Mouse (Mus musculus): ENCODE data around the gene Nrg4. TPM values are rescaled to one million over a fixed set of nuclear protein-coding genes. Genes with fewer than 3 reads are reported as not detected.

Gene Nrg4
- total RNA-seq, 4 experiments from 2014 or later: 0.33 to 0.93 (median 0.65) TPM; not detected in 1

DNA sequence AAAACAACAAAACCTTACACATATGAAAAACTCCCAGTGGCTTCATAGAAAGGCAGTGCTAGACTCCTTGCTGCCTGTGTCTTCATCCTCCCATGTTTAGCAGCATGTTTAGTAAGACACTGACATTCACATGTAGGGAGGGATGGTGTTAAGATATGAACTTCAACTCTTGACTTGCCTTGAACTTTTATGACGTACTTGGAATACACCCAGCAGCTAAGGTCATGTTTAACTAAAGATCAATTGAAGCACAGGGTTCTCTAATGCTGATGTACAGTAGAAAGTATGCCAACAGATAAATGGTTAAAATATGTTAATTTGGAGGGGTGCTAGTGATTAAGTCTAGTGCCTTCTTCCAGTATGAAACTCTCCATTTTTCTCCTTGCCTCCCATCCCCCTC is 4.0 kb downstream of the Nrg4 start:
- DNase-seq (ENCODE audit: low spot score in 2 of 2): no peak

DNA sequence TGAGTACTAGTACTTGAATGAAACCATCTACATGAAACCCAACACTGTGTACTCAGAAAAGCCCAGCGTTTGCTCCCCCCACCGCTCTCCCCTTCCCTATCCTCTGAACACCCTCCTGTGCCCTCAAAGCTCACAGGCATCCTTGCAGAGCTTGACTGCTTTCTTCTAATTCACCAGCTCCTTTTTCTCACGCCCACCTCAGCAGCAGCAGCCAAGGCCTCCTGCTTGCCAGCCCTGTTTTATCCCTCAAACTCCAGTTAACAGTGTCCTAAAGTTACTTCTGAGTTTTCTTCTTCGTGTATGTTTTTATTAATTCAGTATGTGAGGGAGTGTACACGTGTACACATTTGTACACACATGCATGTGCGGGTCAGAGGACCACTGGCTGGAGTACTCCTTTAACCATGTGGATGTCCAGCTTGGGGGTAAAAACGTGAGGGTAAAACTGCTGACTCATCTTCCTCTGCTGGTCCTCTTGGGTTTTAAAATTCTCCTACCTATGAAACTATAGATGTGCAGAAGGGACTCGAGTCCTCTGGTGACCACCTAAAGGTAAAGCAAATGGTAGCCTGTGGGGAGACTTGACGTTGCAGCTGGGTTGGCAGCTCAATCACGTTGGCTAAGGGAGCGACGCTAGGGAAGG is 12.9 kb downstream of the Nrg4 start:
- DNase-seq (ENCODE audit: low spot score in 2 of 2): no peak

DNA sequence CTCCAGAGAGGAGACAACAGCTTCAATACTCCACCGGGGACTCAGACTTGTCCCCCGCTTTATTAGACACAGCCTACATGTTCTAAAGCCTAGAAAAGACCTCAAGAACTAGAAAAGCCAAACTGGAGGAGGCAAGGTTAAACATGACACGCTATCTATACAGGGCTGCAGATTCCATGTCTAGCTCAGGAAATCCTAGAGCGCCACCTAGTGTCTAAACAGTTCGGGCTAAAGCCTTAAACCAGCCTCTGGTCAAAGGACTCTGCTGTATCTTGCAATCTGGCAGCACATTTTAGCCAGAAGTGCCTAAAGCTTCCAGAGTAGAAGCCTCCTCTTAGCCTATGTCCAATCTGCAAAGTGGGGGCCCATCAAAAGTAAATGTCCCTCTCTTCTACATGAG is 15.1 kb downstream of the Nrg4 start:
- DNase-seq (ENCODE audit: low spot score in 2 of 2): peak; percentile 38 to 79

DNA sequence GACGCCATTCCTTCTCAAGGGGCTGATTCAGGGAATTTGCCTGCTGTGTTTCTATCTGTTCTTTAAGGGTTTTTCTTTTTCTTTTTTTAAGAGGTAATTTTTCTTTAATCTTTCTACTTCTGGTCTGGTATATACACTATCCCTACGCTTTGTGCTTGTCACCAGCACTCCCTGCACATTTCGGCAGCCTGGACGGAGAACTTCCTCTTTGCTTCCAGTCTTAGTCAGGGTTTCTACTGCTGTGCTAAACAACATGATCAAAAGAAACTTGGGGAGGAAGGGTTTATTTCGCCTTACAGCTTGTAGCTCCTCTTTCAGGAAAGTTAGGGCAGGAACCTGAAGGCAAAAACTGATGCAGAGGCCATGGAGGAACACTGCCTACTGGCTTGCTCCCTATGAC is 18.2 kb downstream of the Nrg4 start:
- no peak for DNase-seq (ENCODE audit: low spot score in 2 of 2)

DNA sequence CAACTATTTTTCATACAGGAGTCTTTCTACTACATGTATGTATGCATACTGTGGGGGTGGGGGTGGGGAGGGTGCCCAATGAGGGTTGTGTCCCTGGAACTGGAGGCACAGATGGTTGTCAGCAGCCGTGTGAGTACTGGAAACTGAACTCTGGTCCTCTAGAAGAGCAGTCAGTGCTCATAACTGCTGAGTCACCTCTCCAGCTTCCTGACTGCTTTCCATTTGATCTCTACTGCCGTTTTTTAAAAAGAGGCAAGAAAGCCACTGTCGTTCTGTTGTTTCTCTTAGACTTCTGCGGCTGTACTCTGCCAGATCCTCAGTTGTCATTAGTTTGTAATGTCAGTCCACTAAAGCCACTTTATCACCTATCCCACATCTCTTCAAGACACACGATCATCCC is 19.1 kb downstream of the Nrg4 start:
- no peak for DNase-seq (ENCODE audit: low spot score in 2 of 2)

DNA sequence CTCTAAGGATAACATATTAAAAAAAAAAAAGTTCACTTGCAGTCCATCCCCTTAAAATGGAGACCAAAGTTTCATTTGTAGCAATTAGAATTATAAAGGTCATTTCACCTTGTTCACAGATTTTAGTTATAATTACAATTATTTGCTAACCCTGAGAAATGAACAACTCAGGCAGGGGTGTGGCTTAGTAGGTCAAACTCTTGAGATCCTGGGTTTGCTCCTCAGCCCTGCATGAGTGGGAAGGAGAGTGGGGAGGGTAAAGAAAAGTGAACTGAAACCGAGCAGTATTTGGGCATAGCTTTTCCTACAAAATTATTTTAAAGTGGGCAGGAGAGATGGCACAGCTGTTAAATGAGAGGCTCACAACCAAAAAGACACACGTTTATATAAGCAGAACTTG is 19.6 kb downstream of the Nrg4 start:
- no peak for DNase-seq (ENCODE audit: low spot score in 2 of 2)

DNA sequence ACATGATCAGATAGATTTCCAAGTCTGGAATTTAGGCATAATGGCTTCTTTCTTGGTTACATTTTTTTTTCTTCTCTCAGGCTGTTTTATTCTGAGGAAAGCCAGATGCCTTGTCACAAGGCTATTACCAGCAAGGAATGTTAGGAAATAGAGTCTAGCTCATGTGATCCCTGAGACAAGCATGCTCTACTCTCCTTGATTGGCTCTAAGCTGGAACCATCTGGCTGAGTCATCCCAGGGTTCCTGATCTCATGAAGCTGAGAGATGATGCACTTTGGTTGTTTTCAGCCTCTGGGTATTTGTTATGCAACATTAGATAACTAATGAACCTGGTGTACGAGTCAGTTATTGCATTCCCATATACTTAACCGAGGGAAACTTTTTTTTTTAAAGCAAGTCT is 30.4 kb downstream of the Nrg4 start:
- no peak for DNase-seq (ENCODE audit: low spot score in 2 of 2)

DNA sequence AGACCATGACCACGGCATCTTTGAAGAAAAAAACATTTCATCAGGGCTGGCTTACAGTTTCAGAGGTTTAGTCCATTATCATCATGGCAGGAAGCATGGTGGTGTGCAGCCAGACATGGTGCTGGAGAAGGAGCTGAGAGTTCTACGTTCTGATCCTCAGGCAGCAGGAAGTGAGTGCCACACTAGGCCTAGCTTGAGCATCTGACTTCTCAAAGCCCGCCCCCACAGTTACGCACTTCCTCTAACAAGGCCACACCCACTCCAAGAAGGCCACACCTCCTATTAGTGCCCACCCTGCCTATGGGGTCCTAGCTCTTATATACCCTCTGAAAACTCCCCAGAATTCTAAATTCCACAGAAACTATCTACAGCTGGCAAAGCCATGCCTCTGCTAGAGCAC is 34.7 kb downstream of the Nrg4 start:
- DNase-seq (ENCODE audit: low spot score in 2 of 2): no peak

DNA sequence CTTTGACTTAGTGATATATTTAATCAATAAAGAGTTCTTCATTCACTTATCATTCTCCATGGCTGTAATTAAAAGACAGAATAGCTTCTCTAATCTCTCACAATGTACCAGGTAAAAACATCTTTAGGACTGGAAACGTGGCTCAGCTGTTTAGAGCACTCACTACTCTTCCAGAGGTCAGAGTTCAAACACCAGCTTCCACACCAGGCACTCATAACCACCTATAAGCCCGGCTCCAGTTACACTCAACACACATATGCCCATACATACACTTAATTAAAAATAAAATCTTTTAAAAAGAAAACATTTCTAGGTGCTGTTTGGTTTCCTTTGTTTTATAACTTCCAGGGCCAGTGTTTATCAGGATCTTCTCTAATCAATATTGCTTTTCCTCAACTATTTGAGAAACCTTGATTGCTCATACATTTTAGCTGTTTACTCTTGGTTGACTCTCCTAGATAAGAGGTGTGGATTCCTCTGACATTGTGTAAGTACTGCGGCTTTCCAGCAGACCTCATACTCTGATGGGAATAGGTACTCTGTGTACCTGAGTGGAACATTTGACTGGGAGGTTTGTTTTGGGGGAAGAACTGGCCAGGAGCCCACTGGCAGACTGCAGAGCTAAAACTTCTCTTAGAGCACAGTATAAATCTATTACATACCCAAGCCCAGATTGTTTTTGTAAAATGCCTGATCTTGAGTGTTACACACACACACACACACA is 37.0 kb downstream of the Nrg4 start:
- no peak for DNase-seq (ENCODE audit: low spot score in 2 of 2)

DNA sequence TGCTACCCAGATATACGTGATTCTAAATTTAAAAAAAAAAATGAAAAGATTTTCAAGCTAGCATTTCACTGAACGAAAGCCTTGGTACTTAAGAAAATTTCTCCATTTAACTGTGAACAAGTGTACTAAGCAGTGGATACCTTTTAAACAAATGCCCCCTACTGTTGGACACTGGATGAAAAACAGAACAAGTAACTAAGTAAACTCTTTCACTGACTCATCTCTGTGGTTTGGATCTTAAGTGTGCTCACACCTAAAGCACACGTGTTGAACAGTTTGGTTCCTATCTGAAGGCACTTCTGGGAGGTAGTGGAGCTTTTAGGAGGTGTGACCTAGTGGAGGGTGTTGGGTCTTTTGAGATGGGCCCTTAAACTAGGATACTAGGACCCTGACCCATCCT is 41.4 kb downstream of the Nrg4 start:
- DNase-seq (ENCODE audit: low spot score in 2 of 2): no peak

DNA sequence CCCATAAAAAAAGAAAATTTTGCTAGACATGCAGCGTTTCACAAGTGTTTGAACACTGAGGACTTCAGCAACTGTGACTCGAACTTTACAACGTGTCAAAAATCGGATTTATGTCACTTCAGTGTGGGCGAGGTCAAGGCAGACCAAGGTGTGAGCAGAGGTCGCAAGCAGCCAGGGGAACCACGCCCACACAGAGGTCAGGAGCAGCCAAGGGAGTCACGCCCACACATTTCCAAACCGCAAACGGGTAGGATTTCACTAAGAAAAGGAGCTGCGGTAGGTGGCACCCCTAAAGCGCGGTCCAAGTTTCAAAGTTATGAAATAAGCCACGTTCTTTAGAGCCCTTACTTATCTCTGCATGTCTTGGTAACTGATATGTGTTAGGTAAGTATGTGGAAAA is 43.1 kb downstream of the Nrg4 start:
- DNase-seq (ENCODE audit: low spot score in 2 of 2): no peak

DNA sequence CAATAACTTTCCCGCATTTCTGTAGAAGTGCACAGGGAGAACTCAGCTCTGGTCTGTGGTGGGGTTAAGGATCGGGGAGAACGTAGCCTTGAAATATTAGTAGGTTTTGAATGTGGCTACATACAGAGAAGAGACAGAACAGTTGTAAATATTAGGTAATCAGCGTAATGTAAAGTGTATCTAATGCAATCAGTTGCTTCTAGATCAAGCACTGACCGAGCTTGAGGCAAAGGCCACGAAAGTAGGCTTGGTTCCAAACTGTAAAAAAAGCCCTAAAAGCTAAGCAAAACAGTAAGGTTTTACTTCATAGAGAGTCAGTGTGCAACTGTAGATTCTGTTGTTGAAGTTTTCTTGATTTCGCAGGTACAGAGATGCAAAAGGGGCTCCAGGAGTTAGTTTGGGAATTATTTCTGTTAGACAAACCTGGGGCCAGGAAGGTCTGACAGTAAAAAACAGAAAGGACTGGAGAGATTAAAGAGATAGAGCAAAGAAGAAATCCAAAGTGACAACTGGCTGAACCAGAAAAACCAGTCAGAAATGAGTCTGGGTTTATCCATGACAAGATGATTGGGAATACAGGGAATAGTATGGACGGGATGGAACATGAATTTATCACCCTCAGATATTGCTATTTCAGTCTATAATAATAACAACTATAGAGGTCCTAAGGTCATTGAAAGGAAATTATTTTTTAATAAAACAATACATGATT is 47.4 kb downstream of the Nrg4 start:
- no peak for DNase-seq (ENCODE audit: low spot score in 2 of 2)

DNA sequence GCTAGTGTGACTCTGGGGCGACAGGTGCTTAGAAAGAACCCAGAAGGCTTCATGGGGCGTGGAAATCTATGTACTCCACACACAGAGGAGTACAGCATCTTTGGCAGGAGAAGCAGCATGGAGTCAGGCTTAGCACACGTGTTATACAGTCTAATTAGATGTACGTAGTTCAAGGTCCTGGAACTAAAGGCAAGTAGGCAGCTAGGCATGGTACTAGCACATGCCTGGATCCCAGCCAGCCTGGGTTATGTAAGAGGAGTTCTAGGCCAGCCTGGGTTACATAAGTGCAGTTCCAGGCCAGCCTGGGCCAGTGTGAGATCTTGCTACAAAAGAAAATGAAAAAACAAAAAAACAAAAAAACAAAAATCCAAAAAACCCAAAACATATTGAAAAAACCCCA is 49.1 kb downstream of the Nrg4 start:
- peak in 1 of 2 experiments; percentile 6 for DNase-seq (ENCODE audit: low spot score in 2 of 2)

DNA sequence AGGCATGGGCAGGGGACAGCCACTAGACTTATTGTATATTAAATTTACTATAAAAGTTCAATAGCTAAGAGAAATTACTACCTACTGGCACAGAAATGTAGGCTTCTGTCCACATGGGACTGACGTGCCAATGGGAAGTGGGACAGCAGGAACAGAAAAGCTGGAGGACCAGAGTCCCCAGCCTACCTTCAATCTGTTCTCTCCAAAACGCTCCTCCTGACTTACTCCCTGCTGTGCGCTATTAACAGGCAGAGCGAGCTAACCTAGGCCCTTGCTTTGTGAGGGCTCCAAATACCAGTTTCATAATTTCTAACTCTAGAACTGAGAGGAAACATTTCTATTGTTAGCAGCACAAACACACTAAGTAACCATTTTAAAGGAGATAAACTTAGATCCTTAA is 52.7 kb downstream of the Nrg4 start:
- DNase-seq (ENCODE audit: low spot score in 2 of 2): peak; percentile 44 to 47

DNA sequence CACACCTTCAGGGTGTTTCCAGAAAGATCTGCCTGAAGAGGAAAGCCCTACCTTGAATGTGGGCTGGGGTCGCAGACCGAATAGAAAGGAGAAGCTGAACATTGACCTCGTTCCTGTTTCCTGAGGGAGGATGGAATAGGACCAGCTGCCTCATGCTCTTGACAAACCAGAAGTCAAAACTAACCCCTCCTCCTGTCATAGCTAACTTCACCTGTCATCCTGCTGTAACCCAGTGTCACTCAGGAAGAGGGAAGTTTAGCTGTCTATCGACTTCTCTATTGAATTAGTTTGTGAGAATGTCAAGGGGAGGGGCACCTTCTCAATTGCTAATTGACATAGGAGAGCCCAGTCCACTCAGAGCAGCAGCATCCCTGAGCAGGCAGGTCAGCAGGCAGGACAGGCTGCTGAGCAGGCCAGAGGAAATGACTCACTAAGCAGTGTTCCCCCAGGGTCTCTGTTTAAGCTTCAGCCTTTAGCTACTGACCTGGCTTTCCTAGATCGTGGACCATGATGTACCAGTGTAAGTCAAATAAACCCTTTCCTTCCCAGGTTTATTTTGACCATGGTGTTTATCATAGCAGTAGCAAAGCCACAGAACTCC is 54.6 kb downstream of the Nrg4 start:
- no peak for DNase-seq (ENCODE audit: low spot score in 2 of 2)

DNA sequence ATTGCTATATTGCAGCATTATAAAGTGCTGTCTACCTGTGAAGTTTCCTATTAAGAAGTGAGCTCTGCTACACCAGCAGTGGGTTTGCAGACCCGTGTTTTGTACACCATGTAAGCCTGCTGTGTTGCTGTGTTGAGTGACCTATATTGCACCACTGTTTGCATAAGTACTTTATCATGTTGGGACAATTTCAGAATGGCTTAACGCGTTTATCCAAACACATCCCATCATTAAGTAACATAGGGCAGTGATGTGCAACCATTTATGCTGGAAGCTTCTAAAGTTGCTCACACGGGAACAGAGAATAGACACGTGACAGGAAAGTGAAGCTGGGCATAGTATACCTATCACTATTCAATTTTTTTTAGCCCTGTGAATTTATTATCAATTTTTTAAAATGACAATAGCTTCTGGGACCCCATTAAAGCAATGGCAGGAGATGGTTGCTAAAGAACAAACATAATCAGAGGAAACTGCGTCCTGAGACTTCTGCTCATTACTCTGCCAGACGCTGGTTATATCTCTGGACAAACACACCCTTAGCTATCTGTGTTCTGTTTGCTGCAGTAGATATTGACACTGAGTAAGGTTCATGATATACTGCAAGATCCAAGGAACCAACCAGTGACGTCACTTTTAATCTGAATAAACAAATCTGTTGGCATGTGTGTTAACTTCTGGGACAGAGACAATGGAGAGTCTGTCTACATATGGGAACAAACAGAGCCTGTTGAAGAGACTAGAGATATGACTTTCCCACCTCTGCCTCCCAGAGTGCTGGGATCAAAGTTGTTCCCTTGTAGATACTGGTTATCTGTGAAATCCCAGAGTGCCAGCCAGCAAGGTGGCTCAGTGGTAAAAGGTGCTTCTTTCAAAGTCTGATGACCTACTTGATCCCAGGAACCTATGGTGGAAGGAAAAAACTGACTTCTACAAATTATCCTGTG is 62.0 kb downstream of the Nrg4 start:
- no peak for DNase-seq (ENCODE audit: low spot score in 2 of 2)

DNA sequence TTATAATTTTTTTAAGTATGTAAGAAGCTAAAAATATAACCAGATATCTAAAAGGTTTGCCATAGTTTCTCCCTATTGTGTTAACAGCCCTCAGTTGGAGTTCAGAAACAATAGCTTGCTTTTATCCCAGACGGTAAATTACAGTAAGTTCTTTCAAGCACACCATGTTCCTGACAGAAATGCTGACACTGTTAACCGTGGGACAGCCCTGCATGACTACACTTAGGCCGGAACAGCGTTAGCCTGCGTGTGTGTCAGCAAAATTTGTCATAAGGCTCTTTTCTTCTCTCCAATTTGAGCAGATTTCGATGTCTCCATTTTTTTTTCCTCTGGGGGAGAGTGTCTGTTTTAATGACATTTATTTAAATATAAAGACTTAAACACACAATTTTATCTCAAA is 66.9 kb downstream of the Nrg4 start:
- no peak for DNase-seq (ENCODE audit: low spot score in 2 of 2)

DNA sequence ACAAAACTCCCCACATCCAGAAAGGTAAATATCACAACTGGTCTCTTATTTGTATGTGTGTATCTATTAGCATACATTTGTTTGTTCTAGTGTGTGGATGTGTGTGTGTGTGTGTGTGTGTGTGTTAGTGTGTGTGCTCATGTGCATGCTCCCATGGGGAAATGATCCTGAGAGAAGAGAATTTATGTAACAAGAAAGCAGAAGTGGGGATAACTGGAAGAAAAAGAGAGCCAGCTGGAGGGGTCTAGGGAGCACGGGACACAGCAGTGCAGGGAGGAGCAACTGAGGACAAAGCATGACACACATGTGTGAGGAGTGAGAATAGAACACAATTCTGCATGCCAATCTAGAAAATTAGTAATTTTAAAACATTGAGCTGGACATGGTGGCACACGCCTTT is 69.5 kb downstream of the Nrg4 start:
- no peak for DNase-seq (ENCODE audit: low spot score in 2 of 2)

DNA sequence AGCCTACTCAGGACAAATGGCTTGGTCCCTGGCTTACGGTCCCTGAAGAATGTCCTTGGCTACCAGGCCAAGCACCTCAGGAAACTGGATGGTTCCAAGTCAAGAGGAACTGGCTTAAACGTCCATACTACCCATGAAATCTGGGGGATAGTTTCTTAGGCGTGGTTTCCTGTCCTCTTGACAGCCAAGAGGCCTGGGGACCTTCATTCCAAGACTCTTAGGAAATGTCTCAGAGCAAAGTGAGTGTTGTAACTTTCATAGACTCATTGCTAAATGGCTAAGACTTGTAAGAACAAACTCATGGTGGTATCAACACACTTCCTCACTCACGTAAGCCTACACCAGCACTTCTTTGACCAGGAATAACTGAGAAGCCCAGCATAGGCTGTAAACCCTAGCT is 71.0 kb downstream of the Nrg4 start:
- no peak for DNase-seq (ENCODE audit: low spot score in 2 of 2)

DNA sequence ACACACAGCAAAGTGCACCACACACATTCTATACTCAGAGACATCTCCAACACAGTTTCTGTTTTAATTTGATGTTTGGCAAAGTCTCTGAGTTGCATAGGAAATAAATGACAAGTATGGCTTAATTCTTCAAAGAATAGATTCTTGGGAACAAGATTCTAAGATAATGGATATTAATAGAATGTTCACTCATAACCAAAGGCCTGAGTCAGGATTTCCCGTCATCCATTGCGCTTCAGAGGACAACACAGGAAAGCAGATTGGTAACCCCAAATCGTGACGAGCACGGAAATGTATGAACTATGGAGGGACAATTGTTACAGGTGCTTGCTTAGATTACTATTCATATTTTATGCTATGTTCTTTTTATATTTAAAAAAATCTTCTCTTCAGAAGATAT is 71.6 kb downstream of the Nrg4 start:
- DNase-seq (ENCODE audit: low spot score in 2 of 2): no peak

DNA sequence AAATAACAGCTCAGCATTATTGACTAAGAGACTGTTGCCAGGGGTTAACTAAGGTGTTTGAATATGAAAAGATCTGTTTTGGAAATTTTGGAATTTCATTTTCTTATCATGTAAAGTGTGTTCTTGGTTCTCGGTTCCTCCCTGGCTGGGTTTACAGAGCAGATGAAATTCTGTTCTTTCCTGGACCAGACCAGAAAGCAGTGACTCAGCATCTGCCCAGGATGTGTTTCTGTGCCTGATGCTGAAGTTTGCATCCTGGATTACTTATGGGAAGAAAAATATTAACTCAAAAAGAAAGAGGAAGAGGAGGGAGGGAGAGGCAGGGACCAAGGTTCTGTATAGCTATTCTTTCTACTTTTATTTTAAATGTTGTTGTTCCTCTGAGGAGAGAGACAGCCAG is 72.8 kb downstream of the Nrg4 start:
- no peak for DNase-seq (ENCODE audit: low spot score in 2 of 2)
